Mouse (Mus musculus): ENCODE measurements around the gene Slc25a10. TPM values are rescaled to one million over a fixed set of nuclear protein-coding genes. Genes with fewer than 3 reads are reported as not detected.

Slc25a10 gene
- polyA plus RNA-seq, 1 experiment: 561 TPM

DNA sequence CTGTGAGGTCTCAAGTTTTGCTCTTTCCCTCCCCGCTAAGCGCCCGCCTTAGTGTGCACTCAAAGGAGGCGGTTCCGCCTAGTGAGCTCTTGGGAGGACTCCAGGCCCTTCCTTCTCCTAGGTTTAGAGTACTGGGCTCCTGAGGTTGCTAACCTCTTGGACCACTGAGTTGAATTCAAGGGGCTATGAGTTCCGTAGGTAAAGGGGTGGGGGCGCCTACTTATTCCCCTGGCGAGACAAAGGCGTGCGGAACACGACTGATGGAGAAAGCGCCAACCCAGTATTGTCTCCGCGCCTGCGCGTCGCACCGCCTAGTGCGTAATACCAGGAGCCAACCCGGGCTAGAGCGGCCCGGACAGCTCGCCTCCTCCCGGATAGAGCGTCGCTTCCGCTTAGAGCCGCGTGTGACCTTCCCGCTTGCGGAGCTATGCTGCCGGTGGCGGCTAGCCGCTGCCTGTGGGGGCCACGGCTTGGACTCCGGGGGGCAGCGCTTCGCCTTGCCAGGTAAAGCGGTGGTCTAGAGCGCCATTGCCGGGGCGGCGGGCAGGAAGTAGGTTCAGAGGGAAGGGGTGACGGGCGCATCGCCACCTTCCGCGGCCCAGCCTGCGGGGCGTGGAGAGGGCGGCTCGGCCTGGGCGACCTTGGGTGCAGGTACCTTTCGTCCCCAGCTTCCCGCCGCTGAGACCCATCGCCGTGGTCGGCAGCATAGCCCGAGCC is 7.2 kb upstream of the Slc25a10 start, which contains the start of gene Mrpl12:
TSS of gene Mrpl12 (plus strand) at position 349 of the 717 bp plus-strand sequence.
- no peak for DNase-seq (ENCODE audit: low read depth)

DNA sequence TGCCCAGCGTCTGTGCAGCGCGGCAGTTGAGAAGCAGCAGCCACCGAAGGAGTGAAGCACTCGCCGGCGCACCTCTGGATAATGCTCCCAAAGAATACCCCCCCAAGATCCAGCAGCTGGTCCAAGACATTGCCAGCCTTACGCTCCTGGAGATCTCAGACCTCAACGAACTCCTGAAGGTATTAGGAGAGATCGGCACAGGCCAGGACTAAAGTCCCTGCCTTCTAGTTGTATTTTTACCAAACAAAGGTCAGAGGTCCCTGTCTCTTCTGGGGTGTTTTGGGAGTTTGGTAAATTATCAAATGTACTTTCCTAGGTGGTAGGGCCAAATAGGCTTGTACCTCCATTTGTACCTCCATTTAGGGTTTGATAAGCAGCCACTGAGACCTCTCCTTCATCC is 6.4 kb upstream of the Slc25a10 start:
- DNase-seq (ENCODE audit: low read depth): no peak

DNA sequence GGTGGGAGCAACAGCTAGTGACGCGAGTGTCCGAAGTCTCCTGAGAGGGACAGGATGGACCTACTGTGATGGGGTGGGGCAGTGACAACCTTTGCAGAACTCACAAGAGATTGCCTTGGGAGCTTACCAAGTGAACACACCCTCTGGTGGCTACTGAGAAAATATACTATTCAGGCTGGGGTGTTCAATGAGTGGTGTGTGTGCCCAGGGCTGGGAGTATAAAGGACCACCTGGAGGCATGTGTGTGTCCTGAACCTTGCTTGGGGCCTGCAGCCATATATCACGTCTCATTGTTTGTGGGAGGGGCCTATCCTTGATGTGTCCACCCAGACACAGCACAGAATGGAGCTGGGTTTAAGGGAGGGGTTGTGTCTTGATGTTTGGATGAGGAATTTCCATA is 3.1 kb upstream of the Slc25a10 start:
- no peak for DNase-seq (ENCODE audit: low read depth)

DNA sequence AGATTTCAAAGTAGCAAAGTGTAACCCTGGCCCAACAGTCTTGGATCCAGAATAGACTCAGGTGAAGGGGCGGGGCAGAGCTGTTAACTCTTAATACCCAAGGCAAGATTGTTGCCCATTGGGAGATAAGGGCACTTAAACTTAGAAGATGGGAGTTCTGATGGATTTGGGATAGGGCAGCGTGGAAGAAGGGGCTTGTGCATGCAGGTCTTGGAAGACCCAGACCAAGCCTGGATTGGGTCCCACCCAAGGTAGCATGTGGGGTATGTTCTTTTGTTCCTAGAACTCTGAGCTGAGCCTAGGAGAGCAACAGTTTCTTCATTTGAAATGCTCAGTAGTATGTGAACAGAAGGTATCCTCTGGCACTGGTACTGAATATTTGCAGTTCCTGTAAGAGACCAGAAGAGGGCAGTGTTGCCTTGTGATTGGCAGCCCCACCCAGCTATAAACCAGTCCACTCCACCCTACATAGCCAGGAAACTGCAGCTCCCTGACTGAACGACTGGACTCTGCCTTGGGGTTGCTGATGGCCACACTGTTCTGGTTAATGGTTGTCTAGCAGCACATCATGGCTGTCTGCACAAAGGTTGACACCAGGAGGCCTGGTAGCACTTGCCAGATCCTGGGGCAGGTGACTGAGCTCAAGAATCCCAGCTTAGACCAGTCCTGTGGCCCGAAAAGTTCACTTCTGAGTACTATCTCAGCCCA is 2.4 kb upstream of the Slc25a10 start:
- no peak for DNase-seq (ENCODE audit: low read depth)

DNA sequence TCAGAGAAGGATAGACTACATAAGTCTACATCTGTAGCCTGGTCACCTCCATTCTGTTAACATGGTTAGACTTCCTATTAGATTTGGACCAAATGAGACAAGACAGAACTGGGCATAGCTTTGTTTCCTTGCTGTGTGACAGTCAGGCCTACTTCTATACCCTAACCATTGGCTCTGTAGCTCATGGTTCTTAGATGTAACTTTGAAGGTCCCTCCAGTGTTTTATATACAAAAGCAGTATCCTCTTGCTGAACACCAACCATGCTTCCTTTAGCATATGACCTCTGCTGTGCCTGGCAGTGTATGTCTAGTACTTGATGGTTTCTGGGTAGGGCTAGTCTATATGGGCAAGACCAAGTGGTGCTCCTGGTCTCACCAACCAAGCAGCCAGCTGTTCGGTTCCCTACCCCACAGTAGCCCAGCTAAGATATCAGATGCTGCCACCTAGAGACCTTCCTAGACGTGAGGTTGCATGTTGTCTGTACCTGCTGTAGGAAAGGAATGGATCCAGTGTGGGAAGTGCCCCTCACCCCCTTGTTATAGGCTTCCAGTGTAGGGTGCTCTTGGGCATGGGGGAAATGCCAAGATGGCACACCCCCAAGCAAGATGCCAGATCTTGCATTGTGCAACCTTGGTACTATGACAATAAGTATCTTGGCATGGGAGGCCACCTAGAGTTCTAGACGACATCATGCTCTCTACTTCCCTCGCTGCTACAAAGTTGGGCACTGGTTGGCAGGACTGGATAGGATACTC is 1.2 kb upstream of the Slc25a10 start:
- no peak for DNase-seq (ENCODE audit: low read depth)

DNA sequence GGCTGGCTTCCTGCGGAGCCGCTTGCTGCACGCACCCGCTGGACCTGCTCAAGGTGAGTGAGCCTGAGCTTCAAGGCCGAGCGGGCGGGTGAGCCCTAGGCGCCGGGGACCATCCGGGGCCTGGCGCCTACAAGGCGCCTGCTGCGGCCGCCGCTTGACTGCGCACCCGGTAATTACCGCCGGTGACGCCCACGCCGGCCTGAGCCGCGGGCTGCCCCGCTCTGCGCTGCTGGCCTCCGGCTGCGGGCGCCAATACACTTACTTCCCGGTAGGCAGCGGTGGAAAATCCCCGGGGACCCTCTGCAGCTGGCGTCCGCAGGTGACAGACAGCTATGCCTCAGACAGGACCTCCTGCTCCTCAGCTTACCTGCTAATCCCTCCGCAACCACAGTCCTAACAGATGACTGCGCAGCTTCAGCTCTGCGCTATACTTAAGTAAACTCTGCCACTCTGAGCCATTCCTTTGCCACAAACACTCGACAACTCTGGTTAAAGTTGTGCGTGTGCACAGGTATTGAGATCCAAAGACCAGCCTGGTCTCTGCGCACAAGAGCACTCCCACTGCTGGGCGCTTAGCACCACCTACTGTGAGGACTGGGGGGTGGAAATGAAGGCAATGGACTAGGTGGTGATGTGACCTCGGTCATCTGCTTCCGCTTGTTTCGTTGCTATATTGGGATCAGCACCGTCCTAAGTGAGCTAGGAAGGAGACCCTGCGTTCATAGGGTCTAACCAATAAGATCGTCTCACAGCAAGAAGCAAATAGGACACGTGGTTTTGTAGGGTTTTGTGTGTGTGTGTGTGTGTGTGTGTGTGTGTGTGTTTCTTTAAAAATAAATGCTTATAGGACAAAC is 611 bp downstream of the Slc25a10 start:
- no peak for DNase-seq (ENCODE audit: low read depth)

DNA sequence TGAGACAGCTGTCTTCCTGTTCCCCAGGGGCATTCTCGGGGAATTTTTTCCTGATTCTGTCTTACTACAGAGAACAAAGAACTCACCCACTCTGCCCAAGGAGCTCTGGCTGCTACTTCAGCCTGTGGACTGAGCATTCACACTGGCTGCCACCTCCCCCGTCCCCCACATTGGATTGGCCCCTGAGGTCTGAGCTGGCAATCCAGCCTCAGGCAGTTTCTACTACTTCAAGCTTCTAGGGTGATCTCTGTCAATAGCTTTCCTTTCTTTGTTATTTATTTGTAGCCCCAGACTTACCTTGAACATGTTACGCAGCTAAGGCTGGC is 1.2 kb downstream of the Slc25a10 start:
- no peak for DNase-seq (ENCODE audit: low read depth)

DNA sequence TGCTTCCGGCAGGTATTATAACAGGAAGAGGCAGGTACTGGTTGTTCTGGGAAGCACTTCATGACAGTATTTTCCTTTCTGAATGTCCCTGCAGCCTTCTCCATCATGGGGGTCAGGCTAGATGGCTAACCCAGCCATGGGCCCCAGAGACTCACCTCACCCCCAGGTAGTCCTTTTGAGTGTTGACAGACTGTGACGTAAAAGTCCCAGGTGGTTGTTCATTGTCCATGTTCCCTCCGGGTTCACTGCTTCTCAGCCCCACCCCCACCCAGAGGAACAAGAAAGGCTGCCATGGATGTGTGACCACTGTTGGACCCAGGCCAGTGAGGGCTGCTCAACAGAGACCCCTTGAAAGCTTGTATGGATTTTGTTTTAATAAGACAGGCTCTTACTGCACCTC is 1.7 kb downstream of the Slc25a10 start:
- no peak for DNase-seq (ENCODE audit: low read depth)

DNA sequence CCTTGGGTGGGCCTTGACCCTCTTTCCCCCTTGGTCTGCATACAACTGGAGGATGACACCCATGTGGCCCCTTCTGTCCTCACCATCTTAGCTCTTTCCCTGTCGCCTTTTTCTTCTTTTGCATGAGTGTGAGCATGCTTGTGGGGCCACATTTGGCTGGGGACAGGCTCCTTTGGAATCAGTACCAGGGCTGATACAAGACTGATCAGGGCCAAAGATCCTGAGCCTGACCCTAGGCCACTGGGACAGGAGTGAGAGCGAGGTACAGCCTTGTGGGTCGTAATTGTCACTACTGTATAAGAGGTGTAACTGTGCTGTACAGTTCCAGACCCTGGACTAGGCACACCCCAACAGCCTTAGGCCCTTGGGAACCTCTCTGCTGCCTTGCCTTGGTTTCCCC is 2.3 kb downstream of the Slc25a10 start:
- no peak for DNase-seq (ENCODE audit: low read depth)

DNA sequence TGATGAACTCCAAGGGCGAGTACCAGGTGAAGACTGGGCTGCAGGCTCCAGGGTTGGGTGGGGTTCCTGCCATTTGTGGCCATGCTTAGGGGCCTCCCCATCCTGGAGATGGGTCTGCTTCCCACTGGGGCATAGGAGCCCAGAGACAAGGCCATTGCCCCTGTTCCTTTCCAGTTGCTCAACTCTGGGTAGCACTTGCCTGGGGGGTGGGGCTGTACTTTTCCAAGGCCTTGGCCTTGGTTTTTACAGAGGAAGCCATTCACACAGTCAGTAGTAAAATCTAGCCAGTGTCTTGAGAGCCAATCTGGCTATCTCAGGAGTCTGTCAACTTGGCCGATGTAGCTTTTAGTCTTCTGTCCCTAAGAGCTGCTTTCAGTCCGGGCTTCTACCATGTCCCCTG is 5.8 kb downstream of the Slc25a10 start:
- DNase-seq (ENCODE audit: low read depth): no peak

DNA sequence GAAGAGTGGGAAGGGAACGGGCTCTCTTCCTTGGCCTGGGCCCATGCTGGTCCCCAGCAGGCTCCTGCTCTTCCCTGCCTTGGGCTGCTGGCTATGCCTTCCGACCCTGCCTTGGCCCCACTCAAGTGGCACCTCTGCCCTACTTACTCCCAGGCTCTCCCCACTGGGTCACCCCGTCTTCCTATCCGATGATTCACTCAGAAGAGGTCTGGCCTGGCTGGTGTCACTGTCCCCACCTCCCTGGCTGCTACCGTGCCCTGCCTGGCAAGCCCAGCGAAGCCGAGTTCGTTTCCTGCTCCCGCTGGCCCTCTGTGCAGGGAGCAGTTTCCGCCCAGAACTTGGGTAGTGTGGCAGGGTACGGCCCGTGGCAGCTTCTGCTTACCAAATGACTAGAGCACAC is 6.6 kb downstream of the Slc25a10 start:
- no peak for DNase-seq (ENCODE audit: low read depth)

DNA sequence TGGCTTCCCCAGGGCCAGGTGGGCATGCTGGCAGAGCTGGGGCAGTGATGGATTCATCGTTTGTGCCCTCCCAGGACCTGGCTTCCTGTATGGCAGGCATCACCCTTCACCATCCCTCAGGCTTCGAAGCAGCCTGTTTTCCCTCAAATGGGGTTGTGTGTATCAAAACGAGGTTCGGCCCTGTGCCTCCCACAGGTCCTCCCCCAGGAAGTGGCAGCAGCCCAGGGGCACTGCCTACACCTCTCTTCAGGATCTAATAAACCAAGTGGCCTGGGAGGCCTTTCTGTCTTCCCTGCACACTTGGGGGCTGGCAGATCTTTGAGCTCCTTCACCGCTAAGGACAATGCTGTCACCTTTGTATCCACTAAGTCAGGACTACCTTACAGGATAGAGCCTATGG is 7.3 kb downstream of the Slc25a10 start:
- no peak for DNase-seq (ENCODE audit: low read depth)

DNA sequence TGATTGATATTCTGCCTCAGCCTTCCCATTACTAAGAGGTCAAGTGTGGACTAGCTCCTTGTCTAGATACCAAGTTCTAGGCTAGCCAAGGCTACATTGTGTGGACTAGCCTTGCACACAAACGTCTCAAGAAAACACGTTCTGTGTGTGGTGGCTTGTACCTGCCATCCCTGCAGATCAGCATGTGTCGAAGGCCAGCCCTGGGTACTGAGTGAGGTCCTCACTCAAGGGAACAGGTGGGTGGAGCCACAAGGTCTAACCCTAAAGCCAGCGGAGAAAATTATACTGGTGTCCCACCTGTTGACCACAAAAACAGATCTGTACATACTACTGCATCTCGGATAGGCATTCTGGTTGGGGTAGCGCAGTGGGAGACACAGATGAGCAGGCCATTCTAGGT is 8.3 kb downstream of the Slc25a10 start:
- DNase-seq (ENCODE audit: low read depth): no peak

DNA sequence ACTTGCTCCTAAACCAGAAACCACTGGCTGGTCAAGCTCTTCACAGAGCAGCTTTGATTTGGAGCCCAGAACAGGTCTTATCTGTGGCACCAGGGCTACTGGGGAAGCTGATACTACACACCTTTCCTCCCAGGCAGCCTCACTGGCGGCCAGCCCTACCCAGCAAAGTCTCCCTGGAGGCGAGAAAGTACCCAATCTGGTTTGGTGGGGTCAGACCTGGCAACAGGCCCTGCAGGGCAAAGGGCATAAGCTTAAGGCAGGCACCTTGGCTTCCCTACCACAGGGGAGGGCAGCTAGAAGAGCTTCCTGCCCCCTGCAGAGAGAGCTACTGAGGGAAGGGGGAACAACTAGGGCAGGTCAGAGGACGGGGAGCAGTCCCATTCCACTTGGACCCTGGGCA is 8.7 kb downstream of the Slc25a10 start:
- DNase-seq (ENCODE audit: low read depth): no peak

DNA sequence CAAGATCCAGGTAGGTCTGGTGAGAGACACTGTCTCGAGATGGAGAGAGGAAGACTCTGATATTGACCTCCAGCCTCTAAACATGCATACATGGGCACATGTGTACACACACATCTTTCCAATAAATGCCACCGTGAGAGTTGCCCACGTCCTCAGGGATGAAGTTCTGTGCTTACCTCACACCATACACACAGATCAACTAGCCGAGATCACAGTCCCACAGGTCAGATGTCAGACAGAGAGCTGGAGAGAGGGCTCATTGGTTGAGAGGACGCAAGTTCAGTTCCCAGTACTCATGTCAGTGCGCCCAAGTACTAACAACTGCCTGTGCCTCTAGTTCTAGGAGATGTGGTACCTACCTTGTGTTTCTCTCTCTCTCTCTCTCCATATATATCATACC is 9.4 kb downstream of the Slc25a10 start:
- DNase-seq (ENCODE audit: low read depth): no peak

DNA sequence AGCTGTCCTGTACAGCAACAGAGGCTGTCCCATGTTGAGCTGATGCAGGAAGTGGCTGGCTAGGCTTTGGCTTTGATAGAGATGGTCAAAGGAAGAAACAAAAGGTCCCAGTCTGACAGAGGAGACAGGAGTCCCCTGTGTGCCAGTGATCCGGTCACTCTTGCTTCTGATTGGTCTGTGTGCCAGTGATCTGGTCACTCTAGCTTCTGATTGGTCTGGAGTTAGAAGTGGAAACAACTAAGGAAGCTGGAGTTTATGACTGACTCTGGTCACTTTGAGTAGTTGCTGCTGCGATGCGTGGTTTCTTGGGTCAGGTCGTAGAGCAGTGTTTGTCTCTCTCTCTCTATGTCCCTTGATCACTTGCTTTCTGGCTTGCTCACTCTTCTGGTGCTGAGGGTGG is 10.1 kb downstream of the Slc25a10 start:
- no peak for DNase-seq (ENCODE audit: low read depth)

DNA sequence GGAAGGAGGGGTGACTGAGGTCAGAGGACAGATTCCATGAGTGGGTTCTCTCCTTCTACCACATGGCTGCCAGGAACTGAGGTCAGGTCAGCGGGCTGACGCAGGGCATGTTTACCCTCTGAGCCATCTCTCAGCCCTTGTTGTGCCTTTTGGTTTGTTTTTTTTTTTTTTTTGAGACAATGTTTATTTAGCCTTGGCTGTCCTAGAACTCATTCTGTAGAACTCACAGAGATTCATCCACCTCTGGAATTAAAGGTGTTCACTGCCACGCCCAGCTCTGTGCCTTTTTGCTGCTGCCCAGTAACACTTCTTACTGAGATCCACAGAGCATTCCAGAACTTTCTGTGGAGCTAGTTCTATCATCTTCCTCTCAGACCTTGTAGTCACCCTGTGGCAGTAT is 14.0 kb downstream of the Slc25a10 start:
- no peak for DNase-seq (ENCODE audit: low read depth)

DNA sequence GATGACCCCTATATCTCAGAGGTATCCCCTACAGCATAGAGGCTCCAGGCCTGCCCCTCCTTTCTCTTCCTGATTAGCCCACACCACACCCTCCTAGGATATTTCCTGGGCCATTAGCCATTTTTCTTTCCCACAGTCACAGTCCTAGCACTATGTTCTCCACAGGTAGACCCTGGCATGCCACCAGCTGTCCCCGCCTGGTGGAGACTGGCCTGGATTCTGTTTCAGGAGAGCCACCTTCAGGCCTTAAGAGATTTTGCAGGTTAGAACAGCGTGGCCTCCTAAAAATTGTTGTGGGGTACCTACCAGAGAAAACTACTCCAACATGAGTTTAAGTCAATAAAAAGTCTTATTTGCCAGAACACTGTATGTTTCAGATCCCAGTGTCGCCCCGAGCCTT is 15.3 kb downstream of the Slc25a10 start:
- no peak for DNase-seq (ENCODE audit: low read depth)

DNA sequence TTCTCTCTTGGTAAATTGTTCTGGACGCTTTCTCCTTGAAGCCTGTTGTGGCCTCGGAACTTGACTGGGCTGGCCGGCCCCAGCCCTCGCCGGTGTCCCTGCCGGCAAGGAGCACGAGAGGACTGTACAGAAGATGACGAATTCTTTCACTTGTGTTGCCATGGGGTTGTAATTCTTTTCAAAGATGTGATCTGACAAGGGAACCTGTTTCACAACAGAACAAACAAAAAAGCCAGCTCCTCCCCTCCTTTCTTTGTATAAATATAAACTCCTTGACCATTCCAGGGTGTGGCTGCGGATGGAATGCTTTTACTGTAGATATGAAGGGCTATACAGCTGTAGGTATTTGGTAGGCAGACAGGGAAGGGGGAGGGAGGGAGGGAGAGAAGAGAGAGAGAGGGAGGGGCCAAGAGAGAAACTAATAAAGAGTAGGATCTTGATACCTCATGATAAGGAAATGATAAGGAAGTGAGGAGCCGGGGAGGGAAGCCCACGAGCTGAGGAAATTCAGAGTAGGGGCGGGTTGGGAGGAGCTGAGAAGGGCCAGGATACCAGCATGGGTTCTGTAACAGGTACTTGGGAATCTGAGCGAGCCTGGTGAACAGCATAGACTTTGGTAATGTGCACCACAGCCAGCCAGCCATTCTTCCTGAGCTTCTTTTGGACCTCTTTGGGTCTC is 16.1 kb downstream of the Slc25a10 start:
- no peak for DNase-seq (ENCODE audit: low read depth)

DNA sequence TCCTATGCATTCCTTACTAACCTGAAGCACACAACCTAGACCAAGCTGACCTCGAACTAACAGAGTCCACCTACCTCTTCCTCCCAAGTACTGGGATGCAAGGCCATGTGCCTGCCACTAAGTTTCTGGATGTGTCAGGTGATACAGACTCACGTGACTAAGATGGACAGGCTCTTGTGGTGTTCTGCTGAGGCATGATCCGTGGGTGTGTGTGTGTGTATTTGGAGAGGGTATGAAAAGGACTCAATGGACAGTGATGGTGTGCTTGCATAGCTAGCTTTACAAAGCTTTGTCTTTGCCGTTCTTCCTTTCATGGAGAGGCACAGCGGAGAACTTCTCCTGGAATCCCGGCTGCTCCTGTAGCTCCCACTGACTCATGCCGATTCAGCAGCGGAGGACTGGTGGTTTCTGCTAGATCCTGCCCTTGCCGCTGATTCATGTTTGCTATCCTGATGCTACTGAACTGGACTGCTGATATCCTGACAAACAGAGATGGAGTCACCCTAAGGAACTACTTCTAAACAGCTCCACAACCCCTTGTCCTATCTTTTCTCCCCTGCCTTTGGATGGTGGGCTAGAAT is 16.7 kb downstream of the Slc25a10 start:
- DNase-seq (ENCODE audit: low read depth): no peak

DNA sequence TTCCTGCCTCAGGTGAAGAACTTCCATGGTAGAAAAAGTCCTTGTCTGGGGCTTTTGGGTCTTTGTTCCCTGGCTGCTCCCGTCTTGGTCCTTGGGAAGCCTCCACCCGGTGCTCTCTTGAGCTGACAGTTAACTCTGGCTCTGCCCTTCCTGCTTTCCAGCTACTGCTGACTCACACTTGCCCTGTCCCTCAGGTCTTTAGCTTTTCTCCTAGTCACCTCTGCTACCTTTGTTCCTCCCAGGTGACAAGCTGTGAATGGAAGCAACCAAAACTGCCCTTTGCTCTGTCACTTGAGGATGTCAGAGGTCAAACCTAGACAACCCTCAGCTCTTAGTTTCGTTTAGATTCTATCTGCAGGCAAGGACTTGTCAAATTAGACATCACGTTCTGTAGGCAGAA is 18.3 kb downstream of the Slc25a10 start:
- DNase-seq (ENCODE audit: low read depth): no peak
